Mouse (Mus musculus) hindbrain, embryonic 10.5 days (tissue): Measurements from ENCODE around the gene Mcmbp. TPM values are rescaled to one million over a fixed set of nuclear protein-coding genes. Genes with fewer than 3 reads are reported as not detected.
A peak's percentile ranks its signal among the peaks of the same experiment; 100 is the strongest.

Source experiments
- DNase-seq: peaks from one replicate; pipeline ENCODE4 v3.0.0-alpha.2; 2017; ENCODE audit warnings: low spot score
- H3K27ac ChIP-seq: fragments of 300-500 bp; sonication (generic); 2 replicates; pipeline ENCODE4 v1.5.1; 2016; ENCODE audit warnings: mild to moderate bottlenecking, moderate library complexity
- H3K27me3 ChIP-seq: fragments of 300-500 bp; sonication (generic); 2 replicates; pipeline ENCODE4 v1.6.1; 2016; ENCODE audit warnings: mild to moderate bottlenecking; ENCODE audit not compliant: poor library complexity, insufficient read depth, severe bottlenecking
- H3K36me3 ChIP-seq: fragments of 300-500 bp; sonication (generic); 2 replicates; pipeline ENCODE4 v1.6.1; 2016; ENCODE audit warnings: mild to moderate bottlenecking, moderate library complexity
- H3K4me1 ChIP-seq: fragments of 300-500 bp; sonication (generic); replicated peaks from 2 replicates; pipeline ENCODE4 v1.6.1; 2016; ENCODE audit warnings: mild to moderate bottlenecking
- H3K4me3 ChIP-seq: fragments of 300-500 bp; sonication (generic); 2 replicates; pipeline ENCODE4 v1.5.1; 2016; ENCODE audit warnings: mild to moderate bottlenecking, moderate library complexity
- H3K9me3 ChIP-seq: fragments of 300-500 bp; sonication (generic); 2 replicates; pipeline ENCODE4 v1.6.1; 2016; ENCODE audit warnings: mild to moderate bottlenecking, moderate library complexity
- WGBS: fragments of 180-500 bp; shearing (Covaris S2); methylation state at CpG from one replicate; pipeline ENCODE4 v1.1.7; 2016; 5-methylcytosine and 5-hydroxymethylcytosine counted together
- polyA plus RNA-seq: library from polyadenylated mRNA; unstranded; fragments of >200 nt; fragmentation: Nextera tagmentation; extraction: Ambion mirVana; gene quantifications from 2 replicates; pipeline ENCODE4 v1.2.1, GENCODE M21; 2016

Gene Mcmbp
- polyA plus RNA-seq, 1 experiment from 2014 or later: 68.0 TPM

DNA sequence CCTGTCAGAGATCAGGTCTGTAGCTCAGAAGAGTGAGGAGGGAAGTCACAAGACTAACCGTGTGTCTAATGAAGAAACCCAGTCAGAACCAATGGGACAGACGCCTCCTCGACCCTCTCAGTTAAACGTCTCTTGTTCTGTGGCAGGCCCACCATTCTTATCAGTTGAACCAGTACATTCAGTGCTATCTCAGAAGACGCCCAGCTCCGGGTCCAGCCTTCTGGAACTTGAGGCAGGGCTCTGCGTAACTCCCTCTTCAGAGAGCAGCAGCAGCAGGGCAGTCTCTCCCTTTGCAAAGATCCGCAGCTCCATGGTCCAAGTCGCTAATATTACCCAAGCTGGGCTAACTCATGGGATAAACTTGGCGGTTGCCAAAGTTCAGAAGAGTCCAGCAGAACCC, 45.4 kb downstream of the Mcmbp start:
- Histone ChIP-seq H3K4me3 (no peak overlapping the region), H3K27me3 (no peaks in the 10 kb centered on the region), H3K9me3 (no peaks in the 10 kb centered on the region), H3K36me3 (peaks cover 68% of the 10 kb centered on the region), H3K4me1 (peaks cover 9% of the 10 kb centered on the region), H3K27ac (no peak overlapping the region)
- WGBS: 91% methylated on average over 10 of the region's 10 CpGs
- no peak for DNase-seq

GRCm38 (mm10) chr7:128692163-128692562, 48.1 kb downstream of the Mcmbp start:
- DNase-seq: no peak
- no peak overlapping the region for H3K27ac ChIP-seq
- H3K36me3 ChIP-seq: peaks cover 63% of the 10 kb centered on the region
- no peaks in the 10 kb centered on the region for H3K27me3 ChIP-seq
- H3K9me3 ChIP-seq: peaks cover 16% of the 10 kb centered on the region
- H3K4me3 ChIP-seq: no peak overlapping the region
- peaks cover 14% of the 10 kb centered on the region for H3K4me1 ChIP-seq
- WGBS: 91% methylated on average over 7 of the region's 7 CpGs

GRCm38 (mm10) chr7:128690796-128691195, 49.5 kb downstream of the Mcmbp start:
- Histone ChIP-seq H3K27ac (peak overlapping the region; percentile 64; the same call in 1 of the 2 replicates), H3K9me3 (peaks cover 22% of the 10 kb centered on the region), H3K4me1 (peaks cover 14% of the 10 kb centered on the region), H3K36me3 (peaks cover 67% of the 10 kb centered on the region), H3K27me3 (no peaks in the 10 kb centered on the region), H3K4me3 (peak overlapping the region; percentile 57)
- DNase-seq: peak; percentile 38
- 57% methylated on average over 7 of the region's 7 CpGs for WGBS

DNA sequence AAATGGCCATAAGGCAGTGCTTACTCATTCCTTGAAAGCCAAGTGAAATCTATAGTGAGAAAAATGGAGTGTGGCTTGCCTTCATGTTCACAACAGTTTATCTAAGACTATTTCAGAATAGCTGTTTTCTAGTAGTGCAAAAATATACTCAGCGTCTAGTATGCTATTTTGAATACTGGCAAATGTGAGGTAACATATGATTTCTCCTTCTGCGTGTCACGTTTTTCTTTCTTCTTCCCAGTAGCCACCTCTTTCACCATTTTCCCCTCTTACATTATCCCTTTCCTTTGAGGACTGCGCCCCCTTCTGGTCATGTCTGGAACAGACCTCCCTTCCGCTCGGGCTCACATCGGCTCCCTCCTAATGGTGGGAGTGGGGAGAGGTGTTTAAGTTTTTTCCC, 50.2 kb downstream of the Mcmbp start:
- Histone ChIP-seq H3K4me1 (peaks cover 14% of the 10 kb centered on the region), H3K36me3 (peaks cover 67% of the 10 kb centered on the region), H3K27me3 (no peaks in the 10 kb centered on the region), H3K9me3 (peaks cover 24% of the 10 kb centered on the region), H3K4me3 (peak overlapping the region; percentile 57), H3K27ac (peak overlapping the region; percentile 64)
- peak; percentile 86 for DNase-seq
- 10% methylated on average over 7 of the region's 7 CpGs for WGBS

DNA sequence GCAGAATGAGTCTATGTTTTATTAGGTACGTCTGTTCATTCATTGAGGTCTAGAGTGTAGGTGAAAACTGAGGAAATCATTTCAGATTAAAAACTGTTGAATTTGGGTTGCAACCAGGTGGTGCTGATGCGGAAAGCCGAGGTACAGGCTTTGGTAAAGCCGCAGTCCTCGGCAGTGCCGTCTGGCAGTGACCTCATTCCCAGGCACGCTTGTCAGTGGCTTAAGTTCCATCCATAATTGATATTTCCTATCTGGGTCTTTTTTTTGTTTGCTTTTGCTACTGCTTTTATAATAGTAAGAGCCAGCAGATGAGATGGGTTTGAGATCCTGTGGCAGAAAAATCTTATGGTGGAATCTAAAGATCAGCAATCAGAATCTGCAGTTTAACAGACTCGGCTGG, 50.9 kb downstream of the Mcmbp start:
- Histone ChIP-seq H3K27ac (0 out of 2 replicates have a peak overlapping the region, but pooled peaks have one; percentile 64), H3K36me3 (peaks cover 67% of the 10 kb centered on the region), H3K4me1 (peaks cover 14% of the 10 kb centered on the region), H3K9me3 (peaks cover 24% of the 10 kb centered on the region), H3K27me3 (no peaks in the 10 kb centered on the region), H3K4me3 (peak overlapping the region; percentile 57)
- DNase-seq: no peak
- 73% methylated on average over 8 of the region's 8 CpGs for WGBS

GRCm38 (mm10) chr7:128687821-128688564, 52.3 kb downstream of the Mcmbp start:
- peaks cover 65% of the 10 kb centered on the region for H3K36me3 ChIP-seq
- no peaks in the 10 kb centered on the region for H3K27me3 ChIP-seq
- H3K9me3 ChIP-seq: peaks cover 24% of the 10 kb centered on the region
- WGBS: 54% methylated on average over 56 of the region's 56 CpGs
- H3K4me1 ChIP-seq: peaks cover 14% of the 10 kb centered on the region
- H3K27ac ChIP-seq: peak overlapping the region; percentile 87
- DNase-seq: peak; percentile 85
- H3K4me3 ChIP-seq: peak overlapping the region; percentile 57

- Histone ChIP-seq H3K4me3 (no peak overlapping the region), H3K27ac (no peak overlapping the region), H3K4me1 (0 out of 2 replicates have a peak, but pooled peaks cover under 1% of the 10 kb centered on the region), H3K36me3 (peaks cover 17% of the 10 kb centered on the region), H3K9me3 (no peaks in the 10 kb centered on the region), H3K27me3 (no peaks in the 10 kb centered on the region)
- 72% methylated on average over 3 of the region's 3 CpGs for WGBS
- DNase-seq: no peak
Observed at GRCm38 (mm10) chr7:128678546-128678945, 61.7 kb downstream of the Mcmbp start.

GRCm38 (mm10) chr7:128672408-128673010, 67.8 kb downstream of the Mcmbp start:
- Histone ChIP-seq H3K9me3 (no peaks in the 10 kb centered on the region), H3K4me3 (peak overlapping the region; percentile 32)

DNA sequence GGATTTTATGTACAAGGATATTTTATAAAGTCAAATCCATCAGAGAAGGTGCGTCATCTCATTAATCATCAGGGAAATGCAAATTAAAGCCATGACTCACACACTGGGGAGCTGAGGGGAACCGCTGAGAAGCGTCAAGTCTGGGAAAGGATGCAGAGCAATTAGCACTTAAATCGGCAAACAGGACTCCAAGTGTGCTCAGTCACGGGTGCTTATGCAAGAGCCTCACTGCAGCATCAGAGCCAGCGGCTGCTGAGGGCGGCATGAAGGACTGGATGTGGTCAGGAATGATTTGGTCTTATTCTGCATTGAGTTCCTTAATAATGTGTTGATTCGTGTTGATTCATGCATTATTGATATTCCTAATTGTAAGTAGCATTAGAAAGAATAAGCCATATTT, 68.3 kb downstream of the Mcmbp start:
- DNase-seq: peak; percentile 11
- H3K9me3 ChIP-seq: no peaks in the 10 kb centered on the region
- 10% methylated on average over 8 of the region's 8 CpGs for WGBS
- no peaks in the 10 kb centered on the region for H3K27me3 ChIP-seq
- H3K36me3 ChIP-seq: peaks cover 14% of the 10 kb centered on the region
- peak overlapping the region; percentile 32 for H3K4me3 ChIP-seq
- peak overlapping the region; percentile 81 for H3K27ac ChIP-seq
- H3K4me1 ChIP-seq: peaks cover 27% of the 10 kb centered on the region

More at GRCm38 (mm10) chr7:128672408-128673010, 67.8 kb downstream of the Mcmbp start:
- DNase-seq: peak; percentile 50
- Histone ChIP-seq H3K27me3 (no peaks in the 10 kb centered on the region), H3K27ac (peak overlapping the region; percentile 81), H3K4me1 (peaks cover 27% of the 10 kb centered on the region), H3K36me3 (peaks cover 17% of the 10 kb centered on the region)
- WGBS: 7% methylated on average over 15 of the region's 15 CpGs

DNA sequence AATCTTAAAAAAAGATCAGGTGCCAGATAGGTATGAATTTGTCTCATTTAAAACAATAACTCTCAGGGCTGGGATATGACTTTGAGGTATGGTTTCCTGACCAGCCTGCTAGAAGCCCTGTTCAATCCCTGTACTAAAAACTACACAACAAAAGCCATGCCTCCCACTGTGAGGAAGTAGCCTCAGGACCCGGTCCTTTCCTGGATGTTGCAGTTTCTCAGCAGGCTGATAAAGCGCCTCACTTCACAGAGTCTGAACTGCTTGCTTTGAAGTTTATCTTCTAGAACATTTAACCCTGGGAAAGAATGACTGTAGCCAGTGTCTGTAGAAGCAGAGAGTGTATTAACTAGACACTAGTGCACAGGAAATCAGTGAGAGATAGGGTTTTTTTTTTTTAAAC, 71.5 kb downstream of the Mcmbp start:
- no peak overlapping the region for H3K4me3 ChIP-seq
- H3K9me3 ChIP-seq: no peaks in the 10 kb centered on the region
- H3K4me1 ChIP-seq: peaks cover 27% of the 10 kb centered on the region
- no peak for DNase-seq
- WGBS: 41% methylated on average over 2 of the region's 2 CpGs
- H3K27ac ChIP-seq: no peak overlapping the region
- no peaks in the 10 kb centered on the region for H3K27me3 ChIP-seq
- H3K36me3 ChIP-seq: peaks cover 35% of the 10 kb centered on the region

- DNase-seq: no peak
- Histone ChIP-seq H3K4me1 (peaks cover 19% of the 10 kb centered on the region), H3K4me3 (no peak overlapping the region), H3K27me3 (no peaks in the 10 kb centered on the region), H3K9me3 (no peaks in the 10 kb centered on the region), H3K36me3 (peaks cover 36% of the 10 kb centered on the region), H3K27ac (no peak overlapping the region)
- 62% methylated on average over 5 of the region's 5 CpGs for WGBS
Observed at GRCm38 (mm10) chr7:128667788-128668187, 72.5 kb downstream of the Mcmbp start.

- Histone ChIP-seq H3K27me3 (no peaks in the 10 kb centered on the region), H3K36me3 (peaks cover 38% of the 10 kb centered on the region), H3K4me1 (no peaks in the 10 kb centered on the region), H3K4me3 (no peak overlapping the region), H3K9me3 (no peaks in the 10 kb centered on the region), H3K27ac (no peak overlapping the region)
- WGBS: 92% methylated on average over 11 of the region's 11 CpGs
- no peak for DNase-seq
Observed at GRCm38 (mm10) chr7:128664861-128665377, 75.4 kb downstream of the Mcmbp start.

DNA sequence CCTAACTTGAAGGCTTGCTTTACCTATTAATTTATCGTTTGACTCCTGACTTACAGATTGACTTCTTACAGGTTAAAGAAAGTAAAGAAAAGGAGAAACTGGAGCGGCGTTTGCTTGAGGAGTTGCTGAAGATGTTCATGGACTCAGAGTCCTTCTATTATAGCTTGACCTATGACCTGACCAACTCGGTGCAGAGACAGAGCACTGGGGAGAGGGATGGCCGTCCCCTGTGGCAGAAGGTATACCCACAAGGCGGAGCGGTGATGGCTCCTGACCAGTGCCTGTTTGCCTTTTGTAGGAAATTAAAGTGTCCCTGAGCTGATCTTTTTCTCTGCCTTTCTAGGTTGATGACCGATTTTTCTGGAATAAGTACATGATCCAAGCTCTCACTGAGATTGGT, 76.4 kb downstream of the Mcmbp start:
- Histone ChIP-seq H3K27ac (no peak overlapping the region), H3K36me3 (peaks cover 39% of the 10 kb centered on the region), H3K9me3 (no peaks in the 10 kb centered on the region), H3K4me1 (no peaks in the 10 kb centered on the region), H3K27me3 (no peaks in the 10 kb centered on the region), H3K4me3 (no peak overlapping the region)
- DNase-seq: no peak
- WGBS: 84% methylated on average over 8 of the region's 8 CpGs
